Mouse (Mus musculus): ENCODE data around the gene Elf2.

DNA sequence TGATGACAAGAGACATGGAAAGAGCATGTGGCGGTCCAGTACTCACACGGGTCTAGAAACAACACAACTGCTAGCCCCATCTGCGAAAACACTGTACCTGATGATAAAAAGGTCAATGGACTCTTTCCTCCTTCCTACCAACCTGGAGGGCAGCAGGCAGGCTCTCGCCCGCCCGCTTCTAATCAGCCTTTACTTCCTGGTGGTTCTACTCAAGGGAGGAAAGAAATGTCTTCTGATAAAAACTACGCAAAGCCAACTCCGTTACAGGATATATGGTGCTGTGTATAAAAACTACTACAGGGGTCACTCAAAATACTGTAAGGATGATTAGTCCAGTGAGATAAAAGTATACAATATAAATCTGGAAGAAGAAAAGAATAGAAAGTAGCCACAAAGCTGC is 5.1 kb downstream of the Elf2 start:
- TF ChIP-seq CTCF (IDR thresholded peaks at IDR 0.05; ENCODE audit: low read depth, low read length) (no peak), GATA1 (IDR thresholded peaks at IDR 0.05; ENCODE audit: borderline replicate concordance, low read length) (no peak), GATA2 (IDR thresholded peaks at IDR 0.05; ENCODE audit: borderline replicate concordance, low read depth, low read length) (no peak), TAL1 (conservative IDR thresholded peaks at IDR 0.05; ENCODE audit: low read depth, low read length) (no peak), POLR2AphosphoS5 (IDR thresholded peaks at IDR 0.05; ENCODE audit: insufficient replicate concordance, low read depth, low read length) (no peak)

All from G1E (cell line).